In the genomic region with DNA sequence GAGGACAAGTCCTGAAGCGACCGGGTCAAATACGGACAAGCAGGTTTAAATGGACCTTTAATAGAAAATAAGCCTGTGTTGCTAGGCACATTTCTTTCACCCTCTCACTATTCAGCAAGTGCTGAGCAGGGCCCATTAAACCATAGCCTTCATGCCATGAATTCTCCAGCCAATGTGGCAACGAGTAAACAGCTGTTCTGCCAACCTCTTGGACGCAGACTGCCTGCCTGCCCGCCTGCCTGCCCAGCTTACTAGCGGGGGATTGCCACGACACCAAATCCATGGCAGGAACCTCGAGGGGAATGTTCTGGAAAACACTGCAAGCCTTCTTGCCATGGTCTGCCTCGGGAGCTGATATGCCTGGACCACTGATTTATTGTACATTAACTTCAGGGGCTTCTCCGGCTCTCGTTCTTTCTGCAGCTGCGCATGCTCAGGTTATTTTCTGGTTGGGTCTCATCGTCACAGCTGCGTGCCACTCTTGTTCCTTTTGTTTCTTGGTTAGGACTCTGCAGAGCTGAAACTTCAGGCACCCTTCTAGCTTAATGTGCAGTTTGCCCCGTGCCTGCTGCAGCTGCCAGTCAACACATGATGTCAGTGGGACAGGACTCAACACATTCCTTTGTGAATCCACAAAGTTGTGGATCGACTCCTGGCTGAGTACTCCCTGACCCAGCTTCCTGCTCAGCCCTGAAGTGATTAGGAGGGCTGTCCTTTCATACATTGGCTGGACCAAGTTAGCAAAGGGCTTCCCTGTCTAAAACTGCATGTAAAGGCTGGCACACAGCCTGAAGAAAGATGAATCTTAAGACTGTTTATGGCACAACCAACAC, we compare ENCODE assay signal across 9 mouse cellular contexts.
A peak's percentile ranks its signal among the peaks of the same experiment; 100 is the strongest.
DNase-seq lines count a peak whose midpoint lies in the region; ATAC-seq and TF ChIP-seq lines count a peak whose summit lies in the region.
"Had no signal": no experiment of that assay in that cellular context is flagged by ENCODE, and none has a peak within 500 bp of the region (broad histone marks: within the 10 kb centered on the region; RNA-seq: fewer than 3 reads in every experiment).

No protein-coding gene starts in this region.

- intact Hi-C loops in gastrocnemius, adult 2 months (cut with DNase I), result no loop called here

- peak; percentile 53 for ATAC-seq in midbrain, embryonic 15.5 days (replicated peaks)
- no peak for ATAC-seq in CD4-positive, CD25-positive, alpha-beta regulatory T cell, adult 4 months

- H3K4me2 ChIP-seq in midbrain, embryonic 15.5 days, result peak overlapping the region; percentile 30

- H3K9ac ChIP-seq in ES-E14 (ENCODE audit: insufficient read depth, low read depth, low read length, poor library complexity, severe bottlenecking), result 0 out of 2 replicates have a peak overlapping the region, but pooled peaks have one; percentile 8
- no peak overlapping the region for H3K9ac ChIP-seq in midbrain, embryonic 15.5 days

- H3K36me3 ChIP-seq in heart, embryonic 10.5 days, result no peaks in the 10 kb centered on the region
- no peaks in the 10 kb centered on the region for H3K36me3 ChIP-seq in ES-E14 (ENCODE audit: control insufficient read depth, insufficient read depth, low read length, poor library complexity, severe bottlenecking)
- H3K36me3 ChIP-seq in midbrain, embryonic 15.5 days (replicated peaks), result no peaks in the 10 kb centered on the region

- H3K9me3 ChIP-seq in heart, embryonic 10.5 days, result no peaks in the 10 kb centered on the region
- no peaks in the 10 kb centered on the region for H3K9me3 ChIP-seq in ES-E14 (ENCODE audit: control insufficient read depth, insufficient read depth, low read depth, low read length)
- no peaks in the 10 kb centered on the region for H3K9me3 ChIP-seq in midbrain, embryonic 15.5 days

- H3K27me3 ChIP-seq in heart, embryonic 10.5 days (ENCODE audit: insufficient read depth, poor library complexity, severe bottlenecking), result peaks cover 44% of the 10 kb centered on the region
- H3K27me3 ChIP-seq in midbrain, embryonic 15.5 days (replicated peaks), result no peaks in the 10 kb centered on the region

- TF ChIP-seq CTCF in gastrocnemius, adult 2 months (IDR thresholded peaks at IDR 0.05), result no peak

- in situ Hi-C loops in ES-E14 (cut with MboI; ENCODE audit: low sequenced_read_pairs in 2 of 2, unreplicated experiment in 2 of 2), result no loop called here

- H3K27ac ChIP-seq in heart, embryonic 10.5 days, result peak overlapping the region; percentile 42; the same call in 1 of the 2 replicates
- no peak overlapping the region for H3K27ac ChIP-seq in ES-E14 (ENCODE audit: insufficient read depth, low read depth, low read length, poor library complexity, severe bottlenecking)
- H3K27ac ChIP-seq in gastrocnemius, adult 2 months, result peak overlapping the region; percentile 49
- H3K27ac ChIP-seq in midbrain, embryonic 15.5 days, result no peak overlapping the region
- H3K27ac ChIP-seq: macrophage had no signal

- DNase-seq in heart, embryonic 10.5 days (ENCODE audit: low spot score), result no peak
- DNase-seq in heart, adult 18-20 months, result no peak
- no peak for DNase-seq in ES-E14 (ENCODE audit: low read depth, low spot score)
- peak; percentile 53 for DNase-seq in gastrocnemius, adult 2 months
- peak; percentile 33 to 52 for DNase-seq in kidney, postnatal 4 days
- no peak for DNase-seq in urinary bladder, postnatal 10 days (ENCODE audit: low spot score)

- H3K4me1 ChIP-seq in heart, embryonic 10.5 days, result peaks cover 16% of the 10 kb centered on the region
- H3K4me1 ChIP-seq in ES-E14 (ENCODE audit: control insufficient read depth in 2 of 2, insufficient read depth in 2 of 2, low read length in 2 of 2, poor library complexity in 1 of 2), result peaks cover 3 to 16% of the 10 kb centered on the region in 2 experiments
- no peaks in the 10 kb centered on the region for H3K4me1 ChIP-seq in midbrain, embryonic 15.5 days

- 25% methylated on average over 17 of the region's 17 CpGs for WGBS in heart, embryonic 10.5 days
- WGBS in midbrain, embryonic 15.5 days, result 21% methylated on average over 17 of the region's 17 CpGs

- H3K4me3 ChIP-seq in heart, embryonic 10.5 days, result peak overlapping the region; percentile 31; the same call in 1 of the 2 replicates
- H3K4me3 ChIP-seq in ES-E14 (ENCODE audit: insufficient read depth in 1 of 2, low read depth in 1 of 2, low read length in 2 of 2, poor library complexity in 1 of 2, severe bottlenecking in 1 of 2), result peak overlapping the region in 1 of 2 experiments; percentile 20; a peak in 1 of 4 replicates
- H3K4me3 ChIP-seq in gastrocnemius, adult 2 months, result peak overlapping the region; percentile 58
- no peak overlapping the region for H3K4me3 ChIP-seq in midbrain, embryonic 15.5 days

TF ChIP-seq in ES-E14, 5 proteins besides CTCF, POLR2A, EP300 and RAD21:
- TF ChIP-seq ZC3H11A (IDR thresholded peaks at IDR 0.05; ENCODE audit: borderline replicate concordance, low read depth, low read length), result no peak
- no peak for TF ChIP-seq ZNF384 (IDR thresholded peaks at IDR 0.05; ENCODE audit: low read depth, low read length)
- no peak for TF ChIP-seq HCFC1 (IDR thresholded peaks at IDR 0.05; ENCODE audit: borderline replicate concordance, insufficient read depth, low read length)
- no peak for TF ChIP-seq MAFK (IDR thresholded peaks at IDR 0.05; ENCODE audit: insufficient read depth, low read depth, low read length)
- no peak for TF ChIP-seq CHD2 (IDR thresholded peaks at IDR 0.05; ENCODE audit: low read depth, low read length)
TF ChIP-seq in ES-E14: peak in this region for 0.

Comparison
In these comparisons a context has a peak if more than half of its experiments do, and no peak if none do; other contexts are left out.
1. DNase-seq: peak in gastrocnemius, adult 2 months (single experiment) and kidney, postnatal 4 days (2 of 2); none in heart, embryonic 10.5 days (single experiment), heart, adult 18-20 months (0 of 2), ES-E14 (single experiment) and urinary bladder, postnatal 10 days (single experiment).
2. H3K27ac ChIP-seq: peak in heart, embryonic 10.5 days (single experiment) and gastrocnemius, adult 2 months (single experiment); none in ES-E14 (single experiment) and midbrain, embryonic 15.5 days (single experiment).